Mouse (Mus musculus): Measurements from ENCODE around the gene Fiz1.

Gene Fiz1

DNA sequence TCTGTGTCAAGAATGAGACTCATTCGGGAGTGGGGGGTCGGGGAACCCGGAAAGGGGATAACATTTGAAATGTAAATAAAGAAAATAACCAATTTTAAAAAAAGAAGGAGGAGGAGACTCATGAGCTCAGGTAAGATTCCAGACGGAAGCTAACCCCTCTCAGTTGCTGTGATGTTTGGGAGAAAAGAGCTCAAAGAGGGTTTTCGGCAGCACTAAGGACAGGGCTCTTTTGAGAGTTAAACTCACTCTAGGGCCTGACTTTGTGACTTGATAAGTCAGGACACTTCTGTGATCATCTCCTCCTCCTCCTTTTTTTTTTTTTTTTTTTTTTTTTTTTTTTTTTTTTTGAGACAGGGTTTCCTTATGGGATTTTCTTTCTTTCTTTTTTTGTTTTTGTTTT, 24.4 kb upstream of the Fiz1 start:
- in situ Hi-C loops (cut with MboI, MseI): no loop called here

DNA sequence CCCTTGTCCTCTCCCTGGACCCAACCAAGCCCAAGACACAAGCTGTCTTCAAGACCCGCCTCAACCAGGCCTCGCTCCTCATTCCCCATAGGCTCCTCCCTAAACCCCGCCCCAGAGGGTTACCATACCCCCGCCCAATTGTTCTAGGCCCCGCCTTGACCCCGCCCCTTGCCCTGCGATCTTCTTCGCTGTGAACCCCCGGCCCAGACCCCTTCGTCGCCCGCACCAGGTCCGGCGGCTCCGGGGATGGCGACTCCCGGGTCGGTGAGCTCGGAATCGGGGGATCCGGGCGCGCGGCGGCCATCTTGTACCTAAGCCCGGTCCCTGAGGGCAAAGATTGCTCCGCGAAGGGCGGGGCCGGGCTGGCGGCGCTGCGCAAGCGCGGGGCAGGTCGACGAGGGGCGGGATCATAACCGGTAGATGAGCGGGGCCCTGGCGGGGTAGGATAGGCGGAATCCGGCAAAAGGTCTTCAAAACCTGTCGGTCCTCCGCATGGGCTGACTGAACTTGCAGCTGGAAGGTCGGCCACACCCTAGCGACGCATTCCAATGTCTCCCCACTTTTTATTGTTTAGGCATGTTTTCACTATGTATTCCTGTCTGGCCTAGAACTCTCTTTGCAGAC, 23.7 kb upstream of the Fiz1 start, which contains the start of gene Zfp784:
TSS of gene Zfp784 (minus strand) at position 338 of the 624 bp plus-strand sequence.
- in situ Hi-C loops (cut with MboI, MseI): no loop called here

DNA sequence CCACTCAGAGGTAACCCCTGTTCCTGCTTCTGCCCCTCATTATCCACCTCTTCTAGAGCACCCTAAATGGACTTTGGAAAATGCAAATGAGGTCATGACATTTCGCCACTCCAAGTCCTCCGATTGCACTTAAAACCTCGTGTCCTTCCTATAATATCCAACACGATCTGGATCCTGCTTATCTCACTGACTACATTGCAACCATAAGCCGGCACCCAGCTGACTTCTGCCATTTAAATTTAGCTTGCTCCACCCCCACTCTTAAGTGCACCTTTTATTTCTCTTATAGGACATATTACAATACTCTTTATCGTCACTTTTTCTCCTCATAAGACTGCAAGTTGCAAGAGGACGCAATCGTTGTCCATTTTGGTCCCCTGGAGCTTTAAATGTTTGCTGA, 23.0 kb upstream of the Fiz1 start:
- in situ Hi-C loops (cut with MboI, MseI): no loop called here

DNA sequence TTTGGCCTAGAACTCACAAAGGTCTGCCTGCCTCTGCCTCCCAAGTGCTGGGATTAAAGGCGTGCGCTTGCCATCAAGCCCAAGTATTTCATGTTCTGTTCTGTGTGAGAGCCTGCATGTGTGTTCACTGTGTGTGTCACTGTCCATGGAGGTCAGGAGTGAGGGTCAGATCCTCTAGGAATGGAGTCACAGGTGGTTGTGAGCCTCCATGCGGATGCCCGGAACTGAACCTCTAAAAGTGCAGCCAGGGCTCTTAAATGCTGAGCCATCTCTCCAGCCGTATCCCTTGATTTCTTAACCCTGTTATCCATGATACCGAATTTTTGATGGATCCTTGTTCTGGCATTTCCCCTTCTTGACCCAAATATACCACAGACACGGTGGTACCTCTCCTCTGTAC, 22.5 kb upstream of the Fiz1 start:
- in situ Hi-C loops (cut with MboI, MseI): no loop called here

DNA sequence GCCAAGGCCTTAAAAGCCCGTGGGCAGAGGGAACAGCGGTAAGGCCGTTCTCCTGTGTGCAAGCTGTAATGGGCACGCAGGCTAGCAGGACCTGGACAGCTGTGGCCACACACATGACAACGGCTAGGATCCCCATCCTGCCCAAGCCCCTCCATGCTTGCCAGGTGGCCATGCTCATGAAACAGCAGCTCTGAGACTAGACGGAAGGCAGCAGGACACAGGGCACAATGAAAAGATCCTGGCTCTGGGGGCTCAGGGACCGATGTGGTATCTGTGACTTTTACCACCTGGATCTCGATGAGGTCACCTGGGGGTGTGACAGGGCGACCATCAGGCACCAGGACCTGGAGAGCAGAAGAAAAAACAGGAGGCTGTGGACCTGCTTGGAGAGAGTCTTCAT, 21.6 kb upstream of the Fiz1 start:
- in situ Hi-C loops (cut with MboI, MseI): no loop called here

DNA sequence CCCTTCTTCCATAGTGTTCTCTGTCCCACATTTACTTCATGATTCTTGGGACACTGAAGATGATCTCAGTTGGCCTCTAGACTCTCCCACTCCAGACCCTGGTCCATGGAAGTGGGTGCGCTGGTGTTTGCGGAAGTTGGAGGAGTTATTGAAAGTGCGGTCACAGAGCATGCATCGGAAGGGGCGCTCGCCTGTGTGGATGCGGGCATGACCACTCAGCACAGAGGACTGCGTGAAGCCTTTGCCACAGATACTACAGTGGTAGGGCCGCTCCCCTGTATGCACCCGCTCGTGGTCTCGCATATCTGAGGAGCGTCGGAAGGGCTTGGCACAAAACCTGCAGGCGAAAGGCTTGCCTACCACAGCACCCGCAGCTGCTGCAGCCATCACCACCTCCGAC, 21.1 kb upstream of the Fiz1 start:
- in situ Hi-C loops (cut with MboI, MseI): no loop called here

DNA sequence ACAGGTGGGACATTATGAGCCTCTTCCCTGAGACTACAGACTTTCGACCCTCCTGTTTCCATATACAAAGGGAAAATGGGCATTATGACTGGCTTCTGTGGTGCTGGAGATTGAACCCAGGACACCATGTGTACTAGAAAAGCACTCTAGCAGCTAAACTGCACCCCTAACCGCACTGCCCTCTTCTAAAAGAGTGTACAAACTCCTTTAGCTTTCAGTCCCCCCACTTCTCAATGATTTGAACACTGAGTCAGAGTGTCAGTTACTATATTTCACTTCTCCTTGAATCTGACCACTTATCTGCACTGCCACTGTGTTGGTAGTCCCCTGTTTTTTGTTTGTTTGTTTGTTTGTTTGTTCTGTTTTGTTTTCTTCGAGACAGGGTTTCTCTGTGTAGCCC, 19.3 kb upstream of the Fiz1 start, which contains the start of gene 4632433K11Rik:
TSS of gene 4632433K11Rik (plus strand) at position 301 of the 400 bp plus-strand sequence.
- in situ Hi-C loops (cut with MboI, MseI): no loop called here

DNA sequence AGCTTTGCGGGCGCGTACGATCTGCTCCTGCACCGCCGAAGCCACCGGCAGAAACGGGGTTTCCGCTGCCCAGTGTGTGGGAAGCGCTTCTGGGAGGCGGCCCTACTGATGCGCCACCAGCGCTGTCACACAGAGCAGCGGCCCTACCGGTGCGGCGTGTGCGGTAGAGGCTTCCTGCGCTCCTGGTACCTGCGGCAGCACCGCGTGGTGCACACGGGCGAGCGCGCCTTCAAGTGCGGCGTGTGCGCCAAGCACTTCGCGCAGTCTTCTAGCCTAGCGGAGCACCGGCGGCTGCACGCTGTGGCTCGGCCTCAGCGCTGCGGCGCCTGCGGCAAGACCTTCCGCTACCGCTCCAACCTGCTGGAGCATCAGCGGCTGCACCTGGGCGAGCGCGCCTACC, 17.0 kb upstream of the Fiz1 start:
- in situ Hi-C loops (cut with MboI, MseI): no loop called here

DNA sequence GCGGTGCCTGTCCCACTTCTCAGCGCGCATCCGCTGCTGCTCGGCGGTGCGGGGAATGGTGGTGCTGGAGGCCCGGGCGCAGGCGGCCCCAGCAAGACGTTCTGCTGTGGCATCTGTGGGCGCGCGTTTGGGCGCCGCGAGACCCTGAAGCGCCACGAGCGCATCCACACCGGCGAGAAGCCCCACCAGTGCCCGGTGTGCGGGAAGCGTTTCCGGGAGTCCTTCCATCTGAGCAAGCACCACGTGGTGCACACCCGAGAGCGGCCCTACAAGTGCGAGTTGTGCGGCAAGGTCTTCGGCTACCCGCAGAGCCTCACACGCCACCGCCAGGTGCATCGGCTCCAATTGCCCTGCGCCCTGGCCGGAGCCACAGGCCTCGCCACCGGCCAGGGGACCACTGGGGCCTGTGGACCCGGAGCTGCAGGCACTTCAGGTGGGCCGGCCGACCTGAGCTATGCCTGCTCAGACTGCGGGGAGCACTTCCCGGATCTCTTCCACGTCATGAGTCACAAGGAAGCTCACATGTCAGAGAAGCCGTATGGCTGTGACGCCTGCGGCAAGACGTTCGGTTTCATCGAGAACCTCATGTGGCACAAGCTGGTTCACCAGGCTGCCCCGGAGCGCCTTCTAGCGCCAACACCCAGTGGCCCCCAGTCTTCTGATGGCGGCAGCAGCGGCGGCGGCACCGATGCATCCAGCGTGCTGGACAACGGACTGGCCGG, 16.2 kb upstream of the Fiz1 start:
- in situ Hi-C loops (cut with MboI, MseI): no loop called here

DNA sequence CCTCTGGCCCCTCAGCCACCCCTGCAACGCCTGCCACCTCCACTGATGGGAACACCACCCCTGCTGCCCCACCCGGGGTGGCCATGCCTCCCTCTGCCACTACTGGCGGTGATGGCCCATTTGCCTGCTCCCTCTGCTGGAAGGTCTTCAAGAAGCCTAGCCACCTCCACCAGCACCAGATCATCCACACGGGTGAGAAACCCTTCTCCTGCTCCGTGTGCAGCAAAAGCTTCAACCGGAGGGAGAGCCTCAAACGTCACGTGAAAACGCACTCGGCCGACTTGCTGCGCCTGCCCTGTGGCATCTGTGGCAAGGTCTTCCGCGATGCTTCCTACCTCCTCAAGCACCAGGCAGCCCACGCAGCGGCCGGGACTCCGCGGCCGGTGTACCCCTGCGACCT, 15.4 kb upstream of the Fiz1 start:
- in situ Hi-C loops (cut with MboI, MseI): no loop called here

DNA sequence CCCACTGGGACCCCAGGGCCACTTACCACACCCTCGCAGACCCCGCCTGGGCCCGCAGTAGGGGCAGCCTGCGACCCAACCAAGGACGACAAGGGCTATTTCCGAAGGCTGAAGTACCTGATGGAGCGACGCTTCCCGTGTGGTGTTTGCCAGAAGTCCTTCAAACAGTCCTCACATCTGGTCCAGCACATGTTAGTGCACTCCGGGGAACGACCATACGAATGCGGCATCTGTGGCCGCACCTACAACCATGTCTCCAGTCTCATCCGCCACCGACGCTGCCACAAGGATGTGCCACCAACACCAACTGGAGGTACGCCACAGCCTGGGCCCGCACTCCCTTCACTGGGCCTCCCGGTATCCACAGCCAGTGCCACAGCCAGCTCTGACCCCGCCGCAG, 15.0 kb upstream of the Fiz1 start:
- in situ Hi-C loops (cut with MboI, MseI): no loop called here

DNA sequence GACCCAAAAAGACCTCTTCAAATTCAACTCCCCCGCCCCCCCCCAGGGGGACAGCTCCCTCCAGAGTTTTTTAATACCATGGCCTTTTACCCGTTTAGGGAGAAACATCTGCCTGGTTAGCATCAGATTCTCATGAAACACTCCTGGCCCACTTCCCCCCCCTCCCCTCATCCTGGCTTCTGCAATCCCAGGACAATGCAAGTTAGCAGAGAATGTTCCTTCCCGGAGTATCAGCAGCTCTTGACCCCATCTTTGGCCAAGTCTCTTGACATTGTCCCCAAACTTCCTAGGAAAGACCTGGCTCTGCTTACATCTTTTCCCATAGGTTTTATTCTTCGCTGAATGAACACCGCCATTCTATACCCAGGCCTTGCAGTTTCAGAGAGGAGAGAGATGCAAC, 6.7 kb upstream of the Fiz1 start:
- in situ Hi-C loops (cut with MboI, MseI): no loop called here

DNA sequence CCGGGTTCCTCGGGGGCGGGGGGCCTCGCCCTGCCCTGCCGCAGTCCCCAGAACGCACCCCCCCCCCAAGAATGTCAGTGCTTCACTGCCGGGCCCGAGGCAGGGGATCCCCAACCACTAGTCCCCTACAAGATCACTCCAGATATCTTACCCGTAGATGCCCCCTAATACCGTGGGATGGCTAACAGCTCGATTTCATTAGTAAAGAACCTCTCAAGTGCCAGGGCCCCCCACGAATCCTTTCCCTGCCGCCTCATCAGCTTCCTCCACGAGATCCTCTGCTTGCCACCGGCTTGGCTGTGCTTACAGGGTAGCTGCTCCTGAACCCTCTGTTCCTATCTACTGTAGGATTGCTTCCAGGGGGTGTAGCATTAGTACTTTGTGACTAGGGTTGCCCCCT, 6.2 kb upstream of the Fiz1 start:
- in situ Hi-C loops (cut with MboI, MseI): no loop called here

DNA sequence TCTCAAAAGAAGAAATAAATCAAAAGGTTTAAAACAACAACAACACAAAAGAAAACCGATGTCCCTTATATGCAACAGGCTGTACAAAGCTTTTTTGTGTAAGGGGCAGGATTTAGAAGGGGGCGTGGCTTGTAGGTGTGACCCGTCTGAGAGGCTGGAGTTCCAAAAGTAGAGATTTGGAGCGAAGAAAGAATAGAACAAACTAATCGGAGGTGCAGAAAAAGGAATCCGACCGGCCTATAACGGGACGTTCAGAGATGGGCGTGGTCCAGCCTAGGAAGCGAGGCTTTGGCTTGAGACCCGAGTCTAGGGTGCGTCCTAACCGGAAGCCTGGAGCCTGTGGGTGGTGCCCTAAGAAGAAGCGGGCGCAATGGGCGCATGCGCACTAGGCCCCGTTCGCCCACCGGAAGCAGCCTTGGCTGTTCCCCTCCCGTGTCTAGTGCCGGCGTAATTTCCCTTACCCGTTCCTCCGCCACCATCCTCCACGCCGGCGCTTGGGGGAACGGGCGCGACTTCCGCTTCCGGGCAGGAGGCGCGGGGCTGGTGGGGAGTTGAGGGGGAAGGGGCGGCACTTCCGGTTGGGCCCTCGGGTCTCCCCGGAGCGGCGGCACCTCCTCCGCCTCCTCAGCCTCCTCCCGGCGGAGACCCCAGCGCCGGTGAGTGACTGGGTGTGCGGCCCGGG, 5.6 kb upstream of the Fiz1 start, which contains the start of the genes Zfp865 and Ccdc106:
TSS of gene Zfp865 (plus strand) at position 377 of the 682 bp plus-strand sequence.
TSS of gene Ccdc106 (plus strand) at position 554 of the 682 bp plus-strand sequence.
- in situ Hi-C loops (cut with MboI, MseI): loop anchor here (5.0 kb wide), 1 partner anchor 32 kb away; the partner anchor contains the start of gene Zfp580

DNA sequence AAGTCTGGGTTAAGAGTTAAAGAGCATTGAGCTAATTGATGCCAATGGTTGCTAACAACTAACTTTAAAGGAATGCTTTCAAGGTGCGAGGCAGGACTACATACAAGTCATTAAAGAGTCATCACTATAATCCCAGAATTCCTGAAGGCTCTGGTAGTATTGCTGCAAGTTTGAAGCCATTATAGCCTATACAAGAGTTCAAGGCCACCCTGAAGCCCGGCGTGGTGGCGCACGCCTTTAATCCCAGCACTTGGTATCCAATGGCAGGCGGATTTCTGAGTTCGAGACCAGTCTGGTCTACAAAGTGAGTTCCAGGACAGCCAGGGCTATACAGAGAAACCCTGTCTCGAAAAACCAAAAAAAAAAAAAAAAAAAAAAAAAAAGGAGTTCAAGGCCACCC, 5.1 kb upstream of the Fiz1 start:
- in situ Hi-C loops (cut with MboI, MseI): loop anchor here (5.0 kb wide), 1 partner anchor 33 kb away; the partner anchor contains the start of gene Zfp580

DNA sequence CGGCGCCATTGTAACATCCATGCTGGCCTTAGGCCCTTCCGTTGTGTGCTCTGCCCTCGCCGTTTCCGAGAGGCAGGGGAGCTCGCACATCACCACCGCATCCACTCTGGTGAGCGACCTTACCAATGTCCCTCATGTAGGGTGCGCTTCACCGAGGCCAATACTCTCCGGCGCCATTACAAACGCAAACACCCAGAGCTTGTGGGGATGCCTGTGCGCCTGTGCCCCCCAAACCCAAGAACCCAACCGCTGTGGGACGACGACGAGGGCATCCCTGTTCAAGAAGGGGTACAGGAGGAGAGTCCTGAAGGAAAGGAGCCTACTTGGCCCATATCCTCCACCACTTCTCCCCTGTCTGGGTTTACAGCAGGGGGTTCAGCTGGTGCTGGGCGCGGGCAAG, 3.4 kb upstream of the Fiz1 start:
- in situ Hi-C loops (cut with MboI, MseI): loop anchor here (5.0 kb wide), 1 partner anchor 34 kb away; the partner anchor contains the start of gene Zfp580

DNA sequence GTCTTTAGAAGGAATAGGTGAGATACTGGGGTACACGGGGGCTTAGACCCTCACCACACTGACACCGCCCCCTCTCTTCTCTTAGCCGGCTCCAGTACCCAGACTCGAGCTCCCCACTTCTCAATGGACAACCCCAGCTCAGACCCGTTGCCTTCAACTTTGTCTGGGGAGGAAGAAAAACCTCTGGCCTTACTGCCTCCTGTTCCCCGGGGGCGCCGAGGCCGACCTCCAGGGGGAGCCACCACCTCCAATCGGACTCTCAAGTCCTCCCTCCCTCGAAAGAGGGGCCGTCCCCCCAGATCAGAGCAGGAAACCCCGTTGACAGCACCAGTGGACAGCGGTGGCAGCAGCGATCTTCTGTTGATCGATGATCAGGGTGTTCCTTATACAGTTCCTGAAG, 2.9 kb upstream of the Fiz1 start:
- in situ Hi-C loops (cut with MboI, MseI): loop anchor here (5.0 kb wide), 1 partner anchor 35 kb away; the partner anchor contains the start of gene Zfp580

DNA sequence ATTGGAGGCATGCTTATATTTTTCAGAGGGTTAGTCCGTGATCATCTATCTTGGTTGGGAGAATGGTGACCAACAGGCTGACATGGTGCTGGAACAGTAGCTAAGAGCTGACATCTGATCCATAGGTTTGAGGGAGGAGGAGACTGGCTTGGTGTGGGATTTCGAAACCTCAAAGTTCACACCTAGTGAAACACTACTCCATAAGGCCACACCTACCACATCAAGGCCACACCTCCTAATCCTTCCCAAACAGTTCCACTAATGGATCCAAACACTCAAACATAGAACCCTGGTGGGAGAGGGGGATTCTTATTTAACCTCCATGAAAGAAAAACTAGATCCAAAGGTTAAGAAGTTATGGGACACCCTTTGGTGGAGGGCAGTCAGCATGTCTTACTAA, 2.4 kb upstream of the Fiz1 start:
- in situ Hi-C loops (cut with MboI, MseI): loop anchor here (5.0 kb wide), 1 partner anchor 35 kb away; the partner anchor contains the start of gene Zfp580

DNA sequence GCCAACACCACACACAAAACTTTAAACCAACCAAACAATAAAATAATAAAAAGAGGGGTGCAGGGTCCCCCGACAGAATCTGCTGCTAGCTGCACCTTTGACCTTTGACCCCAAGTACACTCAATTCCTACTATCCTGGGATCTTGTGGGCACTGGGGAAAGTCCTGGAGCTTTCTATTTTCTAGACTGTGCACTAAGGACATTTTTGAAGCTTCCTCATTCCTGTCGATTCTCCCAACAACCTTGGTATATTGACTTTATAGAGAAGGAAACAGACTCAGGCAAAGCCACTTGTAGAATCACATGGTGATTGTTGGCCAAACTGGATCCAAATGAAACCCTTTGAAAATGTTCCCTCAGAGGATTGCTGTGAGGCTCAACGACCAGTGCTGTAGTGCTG, 1.6 kb upstream of the Fiz1 start:
- in situ Hi-C loops (cut with MboI, MseI): loop anchor here (5.0 kb wide), 1 partner anchor 36 kb away; the partner anchor contains the start of gene Zfp580

DNA sequence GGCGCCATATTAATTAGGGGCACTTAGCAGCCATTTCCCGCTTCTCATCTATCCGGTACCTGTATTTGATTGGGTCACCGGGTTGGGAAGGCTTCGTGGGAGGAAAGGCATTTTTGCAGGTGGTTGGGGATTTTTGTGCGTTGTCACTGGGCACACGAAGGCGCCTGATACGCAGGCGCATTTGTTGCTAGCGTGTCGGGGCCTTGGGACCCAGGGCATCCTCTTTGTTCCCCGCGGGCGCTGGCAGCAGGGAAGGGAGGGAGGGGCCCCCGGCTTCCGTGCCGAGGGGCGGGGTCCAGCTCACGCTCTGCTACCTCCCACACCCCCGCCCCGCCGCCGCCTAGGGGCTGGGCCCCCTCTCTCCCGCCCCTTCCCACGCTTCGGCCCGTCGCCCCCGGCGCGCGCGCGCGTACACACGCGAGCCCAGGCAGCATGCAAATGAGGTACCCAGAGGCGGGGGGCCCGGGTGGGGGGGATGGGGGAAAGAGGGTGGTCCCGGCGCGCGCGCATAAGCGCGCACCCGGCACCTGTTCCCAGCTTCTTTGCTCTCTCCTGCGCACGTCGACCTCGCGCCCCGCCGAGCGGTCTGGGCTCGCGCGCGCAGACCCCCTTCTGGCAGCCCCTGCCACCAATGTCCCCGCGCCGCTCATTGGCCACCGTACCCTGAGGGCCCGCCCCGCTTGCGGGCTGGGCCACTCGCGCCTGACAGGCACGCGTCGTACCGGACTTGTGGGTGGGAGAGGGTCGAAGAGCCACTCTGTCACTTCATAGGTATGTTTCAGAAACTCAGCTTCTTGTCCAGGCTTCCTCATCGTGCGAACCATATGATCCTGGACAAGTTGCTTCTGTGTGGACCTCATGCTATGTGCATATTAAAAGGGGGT, 863 bp upstream of the Fiz1 start, which contains the start of gene Gm44973:
TSS of gene Gm44973 (plus strand) at position 379 of the 884 bp plus-strand sequence.
- in situ Hi-C loops (cut with MboI, MseI): loop anchor here (5.0 kb wide), 1 partner anchor 37 kb away; the partner anchor contains the start of gene Zfp580
